Mouse (Mus musculus) naive thymus-derived CD4-positive, alpha-beta T cell, adult 2 months (primary cell): ENCODE measurements around the gene Gnptg.
"Not testable (repeated sequence)": the region's sequence is repeated elsewhere in the genome, so short reads cannot be mapped to it uniquely, and the experiment has no call there.

ENCODE experiments used
- DNase-seq: peaks from one replicate; pipeline ENCODE4 v3.0.0-alpha.2; 2011; ENCODE audit warnings: low read depth

Gnptg gene

GRCm38 (mm10) chr17:25243131-25243780 lies 3.3 kb upstream of the Gnptg start:
- no peak for DNase-seq

- no peak for DNase-seq
Observed at GRCm38 (mm10) chr17:25235635-25236034, 4.3 kb downstream of the Gnptg start.

DNA sequence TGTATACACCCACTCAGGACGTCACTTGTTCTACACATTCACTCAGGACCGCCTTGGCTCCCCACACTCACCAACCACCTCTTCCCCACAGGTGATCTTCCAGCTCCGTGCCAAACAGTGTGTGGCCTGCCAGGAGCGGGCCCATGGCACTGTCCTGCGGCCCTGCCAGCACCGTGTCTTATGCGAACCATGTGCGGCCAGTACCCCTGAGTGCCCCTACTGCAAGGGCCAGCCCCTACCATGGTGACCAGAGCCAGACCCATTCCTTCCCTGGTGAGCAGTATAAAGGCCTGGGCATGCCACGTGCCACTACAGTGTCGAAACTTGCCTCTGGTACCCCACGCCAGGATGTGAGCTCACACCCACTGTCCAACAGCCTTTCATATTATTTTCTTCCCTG lies 8.3 kb downstream of the Gnptg start:
- DNase-seq, result not testable (repeated sequence)

DNA sequence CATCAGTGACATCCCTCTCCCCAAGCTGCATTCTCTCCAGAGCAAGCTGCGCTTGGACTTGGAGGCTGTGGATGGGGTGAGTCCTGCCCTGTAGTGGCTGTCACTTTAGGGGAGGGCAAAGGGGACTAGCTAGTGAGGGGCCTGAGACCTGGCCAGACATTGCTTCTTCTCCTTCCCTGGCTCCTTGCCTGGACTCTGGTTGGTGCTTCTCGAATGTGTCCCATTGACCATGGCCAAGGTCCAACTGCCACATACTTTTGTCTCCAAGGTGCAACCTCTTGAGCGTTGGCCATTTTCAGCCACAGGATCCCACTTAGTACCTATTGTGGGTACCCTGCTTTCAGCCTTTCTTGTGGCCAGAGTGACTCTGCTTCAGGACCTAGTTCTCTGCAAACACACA lies 9.2 kb downstream of the Gnptg start:
- no peak for DNase-seq

DNA sequence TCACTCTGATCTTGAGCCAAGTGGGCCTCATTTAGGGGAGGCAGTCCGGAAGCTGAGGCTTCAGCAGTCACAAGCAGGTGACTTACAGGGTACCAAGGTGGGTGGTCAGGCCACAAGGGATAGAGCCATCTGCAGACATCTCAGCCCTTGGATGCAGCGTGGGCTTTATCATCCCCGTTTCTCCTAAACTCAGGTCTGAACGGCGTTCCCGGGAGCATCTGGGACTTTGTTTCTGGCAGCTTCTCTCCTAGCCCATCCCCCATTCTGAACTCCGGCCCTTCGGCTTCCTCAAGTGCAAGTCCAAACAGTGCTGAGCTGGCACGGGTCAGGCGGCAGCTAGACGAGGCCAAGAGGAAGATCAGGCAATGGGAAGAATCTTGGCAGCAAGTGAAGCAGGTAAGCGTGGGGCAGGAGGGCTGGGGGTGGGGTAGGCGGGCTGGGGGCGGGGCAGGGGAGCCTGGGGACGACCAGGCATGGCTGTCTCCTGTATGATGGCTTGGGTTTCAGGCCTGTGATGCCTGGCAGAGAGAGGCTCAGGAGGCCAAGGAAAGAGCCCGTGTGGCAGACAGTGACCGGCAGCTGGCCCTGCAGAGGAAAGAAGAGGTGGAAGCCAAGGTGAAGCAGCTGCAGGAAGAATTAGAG lies 9.8 kb downstream of the Gnptg start:
- not testable (repeated sequence) for DNase-seq

DNA sequence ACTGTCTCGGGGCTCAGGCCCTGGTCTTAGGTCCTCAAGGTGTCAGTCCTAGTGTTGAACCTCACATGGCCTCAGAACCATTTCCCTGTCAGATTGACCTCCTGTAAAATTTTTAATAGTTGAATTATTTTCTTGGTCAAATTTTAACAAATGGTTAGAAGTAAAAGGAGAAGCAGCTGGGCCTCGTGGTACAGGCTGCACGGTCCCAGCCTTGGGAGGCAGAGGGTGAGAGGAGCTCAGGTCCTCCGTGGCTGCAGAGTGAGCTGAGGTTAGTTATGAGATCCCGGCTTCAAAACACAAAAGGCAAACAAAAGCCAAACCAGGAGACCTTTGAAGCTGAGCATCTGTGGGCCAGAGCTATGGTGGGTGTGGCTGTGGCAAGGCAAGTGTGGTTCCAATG lies 11.9 kb downstream of the Gnptg start:
- no peak for DNase-seq

GRCm38 (mm10) chr17:25225659-25226058 lies 14.3 kb downstream of the Gnptg start:
- no peak for DNase-seq

- DNase-seq, result peak; percentile 83
Observed at GRCm38 (mm10) chr17:25224586-25225222, 15.2 kb downstream of the Gnptg start.

GRCm38 (mm10) chr17:25222951-25223601 lies 16.8 kb downstream of the Gnptg start:
- DNase-seq, result peak; percentile 60

GRCm38 (mm10) chr17:25222504-25222940 lies 17.4 kb downstream of the Gnptg start:
- DNase-seq, result not testable (repeated sequence)

GRCm38 (mm10) chr17:25221821-25222503 lies 18.0 kb downstream of the Gnptg start:
- peak; percentile 73 for DNase-seq

DNA sequence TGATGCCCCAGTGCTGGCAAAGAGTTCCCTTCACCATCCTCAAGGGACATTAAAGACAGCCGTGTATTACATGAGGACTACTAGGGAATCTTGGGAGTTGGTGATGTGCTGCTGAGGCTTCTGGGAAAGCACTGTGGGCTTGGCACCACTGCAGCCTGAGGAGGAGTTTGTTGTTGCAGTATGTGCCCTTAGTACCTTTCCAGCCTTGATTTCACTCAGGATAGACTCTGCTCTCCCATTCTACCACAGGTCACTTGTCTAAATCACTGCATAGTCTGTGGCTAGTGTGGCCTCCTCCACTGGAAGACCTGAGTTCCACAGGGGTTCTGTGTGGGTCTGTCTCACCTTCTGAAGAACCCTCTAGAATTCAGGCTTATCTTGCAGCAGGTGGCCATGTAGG lies 19.2 kb downstream of the Gnptg start:
- no peak for DNase-seq

GRCm38 (mm10) chr17:25219492-25220295 lies 20.2 kb downstream of the Gnptg start:
- DNase-seq, result peak; percentile 75

GRCm38 (mm10) chr17:25218967-25219366 lies 21.0 kb downstream of the Gnptg start:
- DNase-seq, result no peak

DNA sequence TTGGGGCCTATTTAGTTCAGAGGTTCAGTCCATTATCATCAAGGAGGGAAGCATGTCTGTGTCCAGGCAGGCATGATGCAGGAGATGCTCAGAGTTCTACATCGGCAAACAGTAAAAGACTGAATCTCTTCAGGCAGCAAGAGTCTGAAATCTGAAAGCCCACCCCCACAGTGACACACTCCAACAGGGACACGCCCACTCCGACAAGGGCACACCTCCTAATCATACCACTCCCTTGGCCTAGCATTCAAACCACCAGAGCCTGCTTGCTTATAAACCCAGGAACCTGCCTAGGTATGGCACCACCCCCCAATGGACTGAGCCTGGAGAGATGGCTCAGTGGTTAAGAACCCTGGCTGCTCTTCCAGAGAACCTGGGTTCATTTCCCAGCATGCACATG lies 24.5 kb downstream of the Gnptg start:
- no peak for DNase-seq

GRCm38 (mm10) chr17:25211705-25212104 lies 28.2 kb downstream of the Gnptg start:
- no peak for DNase-seq

- DNase-seq, result no peak
Observed at GRCm38 (mm10) chr17:25210680-25211466, 29.1 kb downstream of the Gnptg start.

- no peak for DNase-seq
Observed at GRCm38 (mm10) chr17:25210006-25210405, 29.9 kb downstream of the Gnptg start.

GRCm38 (mm10) chr17:25202401-25202800 lies 37.5 kb downstream of the Gnptg start:
- DNase-seq, result no peak

DNA sequence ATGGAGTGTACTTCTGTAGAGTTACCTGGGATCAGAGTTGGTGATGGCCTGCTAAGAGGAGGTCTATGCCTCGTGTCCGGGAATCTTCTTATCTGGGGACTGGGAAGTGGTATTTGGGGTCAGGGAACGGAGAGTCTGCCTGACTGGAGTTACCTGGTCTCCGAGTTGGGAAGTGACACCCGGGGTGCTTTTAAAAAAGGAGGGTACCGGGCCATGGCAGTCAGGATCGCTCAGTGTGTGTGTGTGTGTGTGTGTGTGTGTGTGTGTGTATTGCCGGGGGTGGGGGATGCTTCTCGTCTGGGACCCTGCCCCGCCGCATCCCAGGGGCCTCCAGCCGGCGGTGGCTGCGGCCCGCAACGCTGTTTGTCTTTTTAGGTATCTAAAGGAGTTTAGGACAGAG lies 50.8 kb downstream of the Gnptg start:
- DNase-seq, result no peak
